Mouse (Mus musculus) erythroblast, embryonic 14.5 days (primary cell): ENCODE measurements around the gene Grpel1. TPM values are rescaled to one million over a fixed set of nuclear protein-coding genes. Genes with fewer than 3 reads are reported as not detected.

Experiments used
- H3K27me3 ChIP-seq: 2 replicates; pipeline ENCODE4 v1.6.1; 2012; ENCODE audit warnings: inconsistent platforms; ENCODE audit not compliant: control insufficient read depth
- H3K36me3 ChIP-seq: 2 replicates; pipeline ENCODE4 v1.6.1; 2012; ENCODE audit warnings: mild to moderate bottlenecking, inconsistent platforms; ENCODE audit not compliant: control insufficient read depth
- H3K4me1 ChIP-seq: 2 replicates; pipeline ENCODE4 v1.6.1; 2012; ENCODE audit warnings: inconsistent platforms; ENCODE audit not compliant: control insufficient read depth
- H3K4me3 ChIP-seq: replicated peaks from 2 replicates; pipeline ENCODE3; 2012; ENCODE audit warnings: moderate library complexity, mild to moderate bottlenecking, inconsistent platforms
- H3K9me3 ChIP-seq: 2 replicates; pipeline ENCODE4 v1.6.1; 2012; ENCODE audit warnings: low read length, inconsistent platforms, mixed read lengths; ENCODE audit not compliant: control insufficient read depth
- GATA1 ChIP-seq: IDR thresholded peaks from 2 replicates; pipeline ENCODE4 v1.6.1; 2012; ENCODE audit warnings: low read length, inconsistent platforms, mixed read lengths
- TAL1 ChIP-seq: IDR thresholded peaks from 3 replicates; pipeline ENCODE4 v1.6.1; 2012; ENCODE audit warnings: low read length, inconsistent platforms, mixed read lengths
- polyA plus RNA-seq: library from polyadenylated mRNA; stranded (reverse); fragments of >175 nt; gene quantifications from 2 replicates; pipeline ENCODE4 v1.2.3, GENCODE M21; 2012

Grpel1 gene
- polyA plus RNA-seq, 1 experiment: 1.6 TPM

- Histone ChIP-seq H3K36me3 (no peaks in the 10 kb centered on the region), H3K27me3 (no peaks in the 10 kb centered on the region)
- no peak for TF ChIP-seq TAL1
- no peak for TF ChIP-seq GATA1
These were observed 27.9 kb upstream of the Grpel1 start for GRCm38 (mm10) chr5:36436858-36437257.

GRCm38 (mm10) chr5:36440741-36441140 lies 24.1 kb upstream of the Grpel1 start:
- H3K36me3 ChIP-seq: no peaks in the 10 kb centered on the region
- TF ChIP-seq TAL1: no peak
- TF ChIP-seq GATA1: no peak
- no peak overlapping the region for H3K4me3 ChIP-seq
- H3K27me3 ChIP-seq: peaks cover 3% of the 10 kb centered on the region
- H3K9me3 ChIP-seq: no peaks in the 10 kb centered on the region
- H3K4me1 ChIP-seq: no peaks in the 10 kb centered on the region

More at GRCm38 (mm10) chr5:36436858-36437257, 27.9 kb upstream of the Grpel1 start:
- no peak overlapping the region for H3K4me3 ChIP-seq
- no peaks in the 10 kb centered on the region for H3K9me3 ChIP-seq
- no peaks in the 10 kb centered on the region for H3K4me1 ChIP-seq

DNA sequence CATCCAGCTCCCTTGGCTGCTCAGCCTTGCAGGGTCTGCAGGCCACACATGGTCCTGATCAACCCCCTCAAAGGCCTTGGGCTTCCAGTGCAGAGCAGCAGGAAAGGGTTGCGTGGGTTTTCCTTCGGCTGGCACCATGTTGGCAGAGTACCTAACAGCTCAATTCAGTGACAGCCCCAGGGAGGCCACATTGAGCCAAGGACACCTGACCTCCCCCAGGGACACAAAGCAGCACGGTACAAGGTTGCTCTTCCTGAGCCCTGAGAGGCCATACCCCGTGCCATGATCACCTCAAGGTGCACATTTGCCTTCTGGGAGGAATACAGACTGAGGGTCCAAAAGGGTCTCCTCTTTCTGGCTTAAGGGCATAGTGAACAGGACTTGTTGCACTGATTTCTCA lies 20.2 kb upstream of the Grpel1 start:
- Histone ChIP-seq H3K4me3 (no peak overlapping the region), H3K36me3 (no peaks in the 10 kb centered on the region), H3K9me3 (no peaks in the 10 kb centered on the region), H3K4me1 (no peaks in the 10 kb centered on the region), H3K27me3 (peaks cover 7% of the 10 kb centered on the region)
- TF ChIP-seq GATA1 (no peak), TAL1 (no peak)

DNA sequence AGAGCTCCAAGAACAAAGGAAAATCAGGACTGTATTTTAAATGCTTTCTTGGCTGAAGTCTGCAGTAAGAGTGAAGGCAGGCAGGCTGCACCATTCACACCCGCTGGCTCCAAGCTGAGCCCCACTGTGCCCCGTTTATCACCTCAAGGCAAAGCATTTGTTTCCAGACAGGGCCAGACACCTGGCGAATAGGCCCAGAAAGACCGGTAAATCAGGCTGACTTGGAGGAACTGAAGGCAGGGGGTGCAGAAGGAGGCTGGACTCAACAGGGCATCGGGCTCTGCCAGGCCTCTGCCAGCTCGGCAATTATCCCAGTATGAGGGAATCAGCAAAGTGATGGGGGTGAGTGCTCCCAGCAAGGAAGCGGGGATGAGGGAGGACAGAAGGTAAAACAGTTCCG lies 19.8 kb upstream of the Grpel1 start:
- no peaks in the 10 kb centered on the region for H3K36me3 ChIP-seq
- H3K4me1 ChIP-seq: no peaks in the 10 kb centered on the region
- no peaks in the 10 kb centered on the region for H3K9me3 ChIP-seq
- no peak for TF ChIP-seq TAL1
- no peak for TF ChIP-seq GATA1
- H3K27me3 ChIP-seq: peaks cover 9% of the 10 kb centered on the region
- no peak overlapping the region for H3K4me3 ChIP-seq

GRCm38 (mm10) chr5:36446166-36446890 lies 18.5 kb upstream of the Grpel1 start:
- Histone ChIP-seq H3K36me3 (no peaks in the 10 kb centered on the region), H3K4me3 (no peak overlapping the region), H3K4me1 (no peaks in the 10 kb centered on the region), H3K9me3 (no peaks in the 10 kb centered on the region), H3K27me3 (peaks cover 9% of the 10 kb centered on the region)
- no peak for TF ChIP-seq GATA1
- TF ChIP-seq TAL1: no peak

DNA sequence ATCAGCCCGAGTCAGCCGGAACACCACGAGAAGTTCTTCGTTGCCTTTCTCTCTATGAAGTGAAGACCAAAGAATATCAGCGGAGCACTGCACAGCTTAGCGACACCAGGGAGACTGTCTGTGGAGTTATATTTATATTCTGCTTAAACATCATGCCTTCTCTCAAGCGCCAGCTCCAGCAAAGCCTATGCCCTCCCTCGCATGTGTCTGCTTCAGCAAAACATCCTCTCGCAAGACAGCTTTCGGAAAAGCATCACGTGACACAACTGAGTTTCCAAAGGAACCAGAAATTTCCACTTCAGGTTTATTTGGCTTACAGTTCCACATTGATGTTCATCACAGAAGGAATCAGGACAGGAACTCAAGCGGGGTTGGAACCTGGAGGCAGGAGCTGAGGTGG lies 16.9 kb upstream of the Grpel1 start:
- no peaks in the 10 kb centered on the region for H3K4me1 ChIP-seq
- H3K36me3 ChIP-seq: no peaks in the 10 kb centered on the region
- no peak for TF ChIP-seq GATA1
- TF ChIP-seq TAL1: no peak
- H3K9me3 ChIP-seq: no peaks in the 10 kb centered on the region
- H3K27me3 ChIP-seq: peaks cover 9% of the 10 kb centered on the region
- H3K4me3 ChIP-seq: no peak overlapping the region

DNA sequence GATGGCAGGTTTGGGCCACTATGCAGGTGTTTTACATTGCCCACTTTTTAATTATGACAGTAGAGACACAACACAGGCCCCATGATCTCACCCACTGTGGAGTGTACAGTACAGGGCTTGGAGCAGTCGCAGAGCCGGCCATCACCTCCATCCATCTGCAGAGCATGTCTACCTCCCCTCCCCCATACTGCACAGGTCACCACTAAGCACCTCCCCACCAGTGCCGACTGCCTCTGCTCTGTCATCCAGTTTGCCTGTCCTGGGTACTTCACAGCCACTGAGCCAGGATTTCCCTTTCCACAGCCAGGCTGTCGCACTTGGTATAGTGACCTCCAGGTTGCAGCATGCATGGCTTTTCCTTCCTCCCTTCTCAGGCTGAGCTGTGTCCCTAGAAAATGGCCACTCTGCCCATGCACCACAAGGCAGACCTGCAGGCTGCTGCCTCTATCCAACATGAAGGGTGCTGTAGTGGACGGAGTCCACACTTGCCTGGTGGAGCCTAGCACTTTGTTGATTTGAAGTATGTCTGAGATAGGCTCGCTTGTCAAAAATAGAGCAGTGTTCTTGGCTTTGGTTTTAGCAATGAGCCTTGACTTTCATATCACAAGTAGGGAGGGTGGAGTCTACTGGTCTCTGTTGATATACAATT lies 15.0 kb upstream of the Grpel1 start:
- H3K4me3 ChIP-seq: no peak overlapping the region
- H3K4me1 ChIP-seq: no peaks in the 10 kb centered on the region
- H3K9me3 ChIP-seq: no peaks in the 10 kb centered on the region
- peaks cover 9% of the 10 kb centered on the region for H3K27me3 ChIP-seq
- no peak for TF ChIP-seq GATA1
- no peak for TF ChIP-seq TAL1
- no peaks in the 10 kb centered on the region for H3K36me3 ChIP-seq

DNA sequence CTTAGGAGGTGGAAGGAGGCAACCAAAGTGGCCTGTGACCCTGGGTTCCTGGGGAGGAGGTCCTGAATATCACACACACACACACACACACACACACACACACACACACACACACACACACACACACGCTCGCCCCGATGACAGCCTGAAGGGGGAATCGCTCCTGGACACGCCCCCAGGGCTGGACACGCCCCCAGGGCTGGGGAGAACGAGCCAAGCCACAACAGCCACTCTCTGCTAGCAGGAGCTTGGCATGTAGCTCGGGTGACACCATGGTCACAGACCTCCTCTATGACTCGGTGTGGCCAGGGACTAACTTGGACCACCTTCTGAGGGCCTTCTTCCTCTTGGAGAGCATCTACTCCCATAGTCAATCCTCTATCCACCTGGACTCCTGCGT lies 13.7 kb upstream of the Grpel1 start:
- Histone ChIP-seq H3K27me3 (peaks cover 4% of the 10 kb centered on the region), H3K9me3 (no peaks in the 10 kb centered on the region), H3K4me3 (no peak overlapping the region), H3K36me3 (no peaks in the 10 kb centered on the region), H3K4me1 (no peaks in the 10 kb centered on the region)
- TF ChIP-seq GATA1 (no peak), TAL1 (no peak)

GRCm38 (mm10) chr5:36451872-36452389 lies 12.9 kb upstream of the Grpel1 start:
- TF ChIP-seq GATA1 (no peak), TAL1 (no peak)
- H3K9me3 ChIP-seq: no peaks in the 10 kb centered on the region
- H3K27me3 ChIP-seq: peaks cover 6% of the 10 kb centered on the region
- no peaks in the 10 kb centered on the region for H3K4me1 ChIP-seq
- H3K4me3 ChIP-seq: no peak overlapping the region
- H3K36me3 ChIP-seq: no peaks in the 10 kb centered on the region
